Mouse (Mus musculus) heart, embryonic 11.5 days (tissue): Measurements from ENCODE around the gene Susd6. TPM values are rescaled to one million over a fixed set of nuclear protein-coding genes. Genes with fewer than 3 reads are reported as not detected.
"Not testable (repeated sequence)": the region's sequence is repeated elsewhere in the genome, so short reads cannot be mapped to it uniquely, and the experiment has no call there.

ENCODE experiments used
- ATAC-seq: fragments of 200-750 bp; cut with Nextera tagmentation; replicated peaks from 2 replicates; pipeline ENCODE4 v1.8.0; 2017; ENCODE audit warnings: moderate library complexity; ENCODE audit not compliant: insufficient number of reproducible peaks, low FRiP score, low TSS enrichment
- H3K27ac ChIP-seq: fragments of 300-500 bp; sonication (generic); 2 replicates; pipeline ENCODE4 v1.5.1; 2014; ENCODE audit warnings: mild to moderate bottlenecking, low read depth, low read length
- H3K27me3 ChIP-seq: fragments of 300-500 bp; sonication (generic); 2 replicates; pipeline ENCODE4 v1.6.1; 2014; ENCODE audit warnings: mild to moderate bottlenecking, low read length, mixed read lengths; ENCODE audit not compliant: control insufficient read depth, insufficient read depth
- H3K36me3 ChIP-seq: fragments of 300-500 bp; sonication (generic); 2 replicates; pipeline ENCODE4 v1.6.1; 2014; ENCODE audit warnings: mild to moderate bottlenecking, low read length, moderate library complexity, mixed read lengths; ENCODE audit not compliant: control insufficient read depth, insufficient read depth
- H3K4me1 ChIP-seq: fragments of 300-500 bp; sonication (generic); 2 replicates; pipeline ENCODE4 v1.6.1; 2014; ENCODE audit warnings: low read length; ENCODE audit not compliant: control insufficient read depth, insufficient read depth
- H3K4me2 ChIP-seq: fragments of 300-500 bp; sonication (generic); 2 replicates; pipeline ENCODE4 v1.6.1; 2014; ENCODE audit warnings: mild to moderate bottlenecking, moderate library complexity
- H3K4me3 ChIP-seq: fragments of 300-500 bp; sonication (generic); 2 replicates; pipeline ENCODE4 v1.5.1; 2014; ENCODE audit warnings: low read depth, low read length
- H3K9ac ChIP-seq: fragments of 300-500 bp; sonication (generic); 2 replicates; pipeline ENCODE4 v1.6.1; 2014; ENCODE audit warnings: mild to moderate bottlenecking, low read depth, low read length, moderate library complexity
- H3K9me3 ChIP-seq: fragments of 300-500 bp; sonication (generic); replicated peaks from 2 replicates; pipeline ENCODE4 v1.6.1; 2016; ENCODE audit warnings: low read length; ENCODE audit not compliant: control insufficient read depth
- WGBS: fragments of 180-500 bp; shearing (Covaris S2); extraction: QIAGEN DNeasy Blood & Tissue Kit; methylation state at CpG from one replicate; pipeline ENCODE4 v1.1.7; 2014; ENCODE audit not compliant: insufficient replicate concordance; 5-methylcytosine and 5-hydroxymethylcytosine counted together
- polyA plus RNA-seq: library from polyadenylated mRNA; unstranded; fragments of >200 nt; fragmentation: Nextera tagmentation; extraction: Ambion mirVana; gene quantifications from 2 replicates; pipeline ENCODE4 v1.2.1, GENCODE M21; 2014

Gene Susd6
- polyA plus RNA-seq, 1 experiment from 2014 or later, result 17.7 TPM

GRCm38 (mm10) chr12:80813456-80813855, 23.1 kb downstream of the Susd6 start:
- H3K27ac ChIP-seq, result no peak overlapping the region
- no peaks in the 10 kb centered on the region for H3K36me3 ChIP-seq
- H3K4me2 ChIP-seq, result no peak overlapping the region
- H3K27me3 ChIP-seq, result no peaks in the 10 kb centered on the region
- 74% methylated on average over 2 of the region's 2 CpGs for WGBS
- no peak for ATAC-seq
- H3K4me3 ChIP-seq, result no peak overlapping the region
- H3K9ac ChIP-seq, result no peak overlapping the region
- no peaks in the 10 kb centered on the region for H3K9me3 ChIP-seq
- peaks cover 54% of the 10 kb centered on the region for H3K4me1 ChIP-seq

- Histone ChIP-seq H3K9ac (no peak overlapping the region), H3K4me2 (no peak overlapping the region)
- 86% methylated on average over 4 of the region's 4 CpGs for WGBS
Measured at GRCm38 (mm10) chr12:80813872-80814271, 23.6 kb downstream of the Susd6 start.

GRCm38 (mm10) chr12:80814529-80814928, 24.2 kb downstream of the Susd6 start:
- Histone ChIP-seq H3K27ac (no peak overlapping the region), H3K4me3 (no peak overlapping the region), H3K36me3 (no peaks in the 10 kb centered on the region), H3K4me1 (peaks cover 57% of the 10 kb centered on the region), H3K9me3 (no peaks in the 10 kb centered on the region), H3K27me3 (no peaks in the 10 kb centered on the region), H3K9ac (no peak overlapping the region), H3K4me2 (no peak overlapping the region)
- 44% methylated on average over 3 of the region's 3 CpGs for WGBS
- no peak for ATAC-seq

More at GRCm38 (mm10) chr12:80813872-80814271, 23.6 kb downstream of the Susd6 start:
- H3K36me3 ChIP-seq, result no peaks in the 10 kb centered on the region
- no peaks in the 10 kb centered on the region for H3K9me3 ChIP-seq
- H3K4me3 ChIP-seq, result no peak overlapping the region
- ATAC-seq, result no peak
- peaks cover 55% of the 10 kb centered on the region for H3K4me1 ChIP-seq
- no peak overlapping the region for H3K27ac ChIP-seq
- no peaks in the 10 kb centered on the region for H3K27me3 ChIP-seq

- H3K9ac ChIP-seq, result no peak overlapping the region
- no peak overlapping the region for H3K27ac ChIP-seq
- H3K36me3 ChIP-seq, result no peaks in the 10 kb centered on the region
- no peak overlapping the region for H3K4me3 ChIP-seq
- H3K27me3 ChIP-seq, result no peaks in the 10 kb centered on the region
- WGBS, result 27% methylated on average over 1 of the region's 1 CpGs
- H3K4me1 ChIP-seq, result peaks cover 56% of the 10 kb centered on the region
- ATAC-seq, result no peak
- no peaks in the 10 kb centered on the region for H3K9me3 ChIP-seq
- H3K4me2 ChIP-seq, result no peak overlapping the region
Measured at GRCm38 (mm10) chr12:80815298-80815697, 25.0 kb downstream of the Susd6 start.

GRCm38 (mm10) chr12:80815893-80816292, 25.6 kb downstream of the Susd6 start:
- H3K27me3 ChIP-seq, result no peaks in the 10 kb centered on the region
- H3K9me3 ChIP-seq, result no peaks in the 10 kb centered on the region
- H3K36me3 ChIP-seq, result no peaks in the 10 kb centered on the region
- no peak overlapping the region for H3K9ac ChIP-seq
- ATAC-seq, result no peak
- 0 out of 2 replicates have a peak overlapping the region, but pooled peaks have one; percentile 57 for H3K27ac ChIP-seq
- whole genome bisulfite sequencing, result 50% methylated on average over 3 of the region's 3 CpGs
- no peak overlapping the region for H3K4me3 ChIP-seq
- peaks cover 59% of the 10 kb centered on the region for H3K4me1 ChIP-seq
- H3K4me2 ChIP-seq, result no peak overlapping the region

- Histone ChIP-seq H3K9ac (no peak overlapping the region), H3K36me3 (no peaks in the 10 kb centered on the region), H3K27ac (0 out of 2 replicates have a peak overlapping the region, but pooled peaks have one; percentile 38), H3K4me2 (no peak overlapping the region), H3K9me3 (no peaks in the 10 kb centered on the region), H3K4me3 (no peak overlapping the region), H3K27me3 (no peaks in the 10 kb centered on the region), H3K4me1 (peaks cover 62% of the 10 kb centered on the region)
- WGBS, result 60% methylated on average over 1 of the region's 1 CpGs
- ATAC-seq, result no peak; the same call in 1 of the 2 replicates
Measured at GRCm38 (mm10) chr12:80816380-80817086, 26.2 kb downstream of the Susd6 start.

- Histone ChIP-seq H3K36me3 (no peaks in the 10 kb centered on the region), H3K4me1 (peaks cover 55% of the 10 kb centered on the region), H3K4me2 (no peak overlapping the region), H3K4me3 (no peak overlapping the region), H3K27ac (no peak overlapping the region), H3K27me3 (no peaks in the 10 kb centered on the region), H3K9ac (no peak overlapping the region), H3K9me3 (no peaks in the 10 kb centered on the region)
- ATAC-seq, result no peak
Measured at GRCm38 (mm10) chr12:80817697-80818235, 27.5 kb downstream of the Susd6 start.

GRCm38 (mm10) chr12:80819020-80819419, 28.7 kb downstream of the Susd6 start:
- H3K4me1 ChIP-seq, result peaks cover 55% of the 10 kb centered on the region
- 31% methylated on average over 2 of the region's 2 CpGs for WGBS
- not testable (repeated sequence) for H3K9me3 ChIP-seq, H3K27ac ChIP-seq, H3K9ac ChIP-seq, H3K27me3 ChIP-seq, ATAC-seq, H3K4me3 ChIP-seq, H3K4me2 ChIP-seq, H3K36me3 ChIP-seq
